Mouse (Mus musculus) forebrain, embryonic 12.5 days (tissue): ENCODE measurements around the gene Sys1. TPM values are rescaled to one million over a fixed set of nuclear protein-coding genes. Genes with fewer than 3 reads are reported as not detected.

ENCODE experiments used
- ATAC-seq: fragments of 200-750 bp; cut with Nextera tagmentation; 2 replicates; pipeline ENCODE4 v1.8.0; 2017; ENCODE audit warnings: moderate TSS enrichment; ENCODE audit not compliant: low FRiP score
- H3K27ac ChIP-seq: fragments of 300-500 bp; sonication (generic); 2 replicates; pipeline ENCODE4 v1.5.1; 2016; ENCODE audit warnings: mild to moderate bottlenecking
- H3K27me3 ChIP-seq: fragments of 300-500 bp; sonication (generic); 2 replicates; pipeline ENCODE4 v1.6.1; 2016; ENCODE audit warnings: mild to moderate bottlenecking
- H3K36me3 ChIP-seq: fragments of 300-500 bp; sonication (generic); replicated peaks from 2 replicates; pipeline ENCODE4 v1.6.1; 2016; ENCODE audit warnings: mild to moderate bottlenecking
- H3K4me1 ChIP-seq: fragments of 300-500 bp; sonication (generic); 2 replicates; pipeline ENCODE4 v1.6.1; 2016
- H3K4me2 ChIP-seq: fragments of 300-500 bp; sonication (generic); 2 replicates; pipeline ENCODE4 v1.6.1; 2016; ENCODE audit warnings: mild to moderate bottlenecking, moderate library complexity
- H3K4me3 ChIP-seq: fragments of 300-500 bp; sonication (generic); replicated peaks from 2 replicates; pipeline ENCODE4 v1.5.1; 2016; ENCODE audit warnings: mild to moderate bottlenecking
- H3K9ac ChIP-seq: fragments of 300-500 bp; sonication (generic); 2 replicates; pipeline ENCODE4 v1.6.1; 2016; ENCODE audit warnings: mild to moderate bottlenecking
- H3K9me3 ChIP-seq: fragments of 300-500 bp; sonication (generic); 2 replicates; pipeline ENCODE4 v1.6.1; 2016
- WGBS: fragments of 180-500 bp; shearing (Covaris S2); methylation state at CpG from one replicate; pipeline ENCODE4 v1.1.7; 2016; 5-methylcytosine and 5-hydroxymethylcytosine counted together
- polyA plus RNA-seq: library from polyadenylated mRNA; unstranded; fragments of >200 nt; fragmentation: Nextera tagmentation; extraction: Ambion mirVana; gene quantifications from 2 replicates; pipeline ENCODE4 v1.2.1, GENCODE M21; 2016

Gene Sys1
- polyA plus RNA-seq, 1 experiment from 2014 or later = 67.4 TPM

DNA sequence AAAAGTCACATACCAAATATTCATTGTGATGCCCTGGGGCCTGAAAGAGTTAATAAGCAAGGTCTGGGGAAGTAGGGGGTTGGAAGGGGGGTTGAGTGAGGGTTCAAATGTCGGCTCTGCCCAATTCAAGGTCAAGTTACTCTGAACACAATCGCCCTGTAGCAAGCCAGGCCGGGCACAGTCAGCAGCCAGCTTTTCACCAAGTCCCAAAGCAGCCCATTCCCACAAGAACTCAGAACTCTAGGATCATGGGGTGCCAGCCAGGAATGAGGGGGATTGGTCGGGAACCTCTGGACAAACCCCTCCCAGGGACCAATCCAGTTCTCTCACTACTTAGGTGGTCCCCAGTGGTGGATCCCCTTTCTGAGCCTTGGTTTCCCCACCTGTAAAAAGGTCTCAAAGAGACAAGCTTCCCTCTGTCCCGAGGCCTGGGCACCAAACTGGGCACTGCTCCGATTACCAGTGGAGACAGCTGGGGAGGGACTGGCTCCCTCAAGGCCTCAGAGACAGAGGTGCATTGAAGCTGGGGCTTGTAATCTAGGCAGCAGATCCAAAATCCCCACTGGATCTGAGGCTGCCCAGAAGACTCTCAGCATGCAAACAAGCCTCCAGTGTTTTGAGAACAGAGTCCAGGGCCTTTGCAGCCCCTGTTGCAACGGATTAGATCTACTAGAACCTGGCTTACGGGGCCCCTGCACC, 20.4 kb upstream of the Sys1 start:
- Histone ChIP-seq H3K9me3 (no peaks in the 10 kb centered on the region), H3K4me3 (no peak overlapping the region), H3K4me2 (no peak overlapping the region), H3K27me3 (peaks cover 11% of the 10 kb centered on the region), H3K36me3 (no peaks in the 10 kb centered on the region), H3K9ac (no peak overlapping the region), H3K27ac (no peak overlapping the region), H3K4me1 (peaks cover 16% of the 10 kb centered on the region)
- WGBS = 27% methylated on average over 8 of the region's 8 CpGs
- ATAC-seq = no peak

DNA sequence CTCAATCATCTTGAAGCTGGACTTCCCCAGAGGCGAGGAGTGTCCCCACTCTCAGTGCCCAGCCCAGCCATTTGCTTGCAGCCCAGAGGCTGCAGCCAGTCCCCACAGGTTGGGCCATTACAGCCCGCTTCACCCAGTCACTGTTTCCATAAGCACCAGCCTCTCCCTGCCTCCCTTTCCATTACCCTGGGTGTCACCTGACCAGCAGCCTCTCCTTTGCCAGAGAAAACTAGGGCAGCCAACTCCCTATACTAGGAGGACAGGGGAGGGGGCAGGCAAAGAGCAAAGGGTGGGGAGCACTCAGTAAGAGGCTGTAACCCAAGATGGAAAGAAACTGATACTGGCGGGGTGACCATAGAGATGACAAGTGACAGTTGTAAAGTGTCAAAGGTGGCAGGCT, 19.8 kb upstream of the Sys1 start:
- 62% methylated on average over 3 of the region's 3 CpGs for WGBS
- H3K36me3 ChIP-seq = no peaks in the 10 kb centered on the region
- peaks cover 14% of the 10 kb centered on the region for H3K27me3 ChIP-seq
- no peak overlapping the region for H3K4me2 ChIP-seq
- H3K9ac ChIP-seq = no peak overlapping the region
- no peak overlapping the region for H3K4me3 ChIP-seq
- ATAC-seq = no peak
- no peaks in the 10 kb centered on the region for H3K9me3 ChIP-seq
- H3K4me1 ChIP-seq = peaks cover 19% of the 10 kb centered on the region
- H3K27ac ChIP-seq = no peak overlapping the region

DNA sequence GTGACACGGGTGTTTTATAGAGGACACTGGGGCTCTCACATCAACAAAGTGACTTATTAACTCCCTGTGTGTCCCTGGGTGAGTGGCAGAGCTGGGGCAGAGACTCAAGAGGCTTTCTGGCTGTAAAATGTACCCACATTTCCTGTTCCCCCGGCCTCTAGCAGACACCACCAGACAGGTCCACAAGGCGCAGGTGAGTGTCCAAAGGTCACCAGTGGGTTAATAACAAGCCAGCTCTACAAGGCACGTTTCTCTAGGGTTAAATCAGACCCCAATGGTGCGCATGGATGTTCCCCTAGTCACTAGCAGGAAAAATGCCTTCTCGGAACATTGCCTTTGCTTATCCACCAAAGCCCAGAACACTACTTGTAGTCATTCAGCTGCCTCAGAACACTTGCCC, 19.1 kb upstream of the Sys1 start:
- H3K9ac ChIP-seq = no peak overlapping the region
- H3K4me1 ChIP-seq = peaks cover 20% of the 10 kb centered on the region
- ATAC-seq = no peak
- H3K27ac ChIP-seq = no peak overlapping the region
- no peaks in the 10 kb centered on the region for H3K36me3 ChIP-seq
- WGBS = 77% methylated on average over 6 of the region's 6 CpGs
- H3K4me3 ChIP-seq = no peak overlapping the region
- peaks cover 18% of the 10 kb centered on the region for H3K27me3 ChIP-seq
- no peak overlapping the region for H3K4me2 ChIP-seq
- H3K9me3 ChIP-seq = no peaks in the 10 kb centered on the region

DNA sequence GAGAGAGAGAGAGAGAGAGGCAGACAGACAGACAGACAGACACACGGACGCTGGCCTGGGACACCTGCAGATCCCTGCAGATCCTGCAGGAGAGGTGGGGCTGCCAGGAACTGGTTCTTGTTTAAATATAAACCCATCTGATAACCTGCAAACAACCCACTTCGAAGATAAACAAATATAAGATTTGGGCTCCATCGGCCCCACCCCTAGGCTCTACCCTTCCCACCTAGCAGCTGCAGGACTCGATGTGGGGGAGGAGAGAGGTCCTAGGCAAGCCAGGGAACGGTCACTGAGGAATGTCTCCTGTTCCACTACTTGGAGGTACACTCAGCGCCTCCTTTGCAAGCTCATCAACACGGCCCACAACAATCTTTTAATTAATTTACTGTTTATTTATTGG, 18.5 kb upstream of the Sys1 start:
- 80% methylated on average over 8 of the region's 8 CpGs for WGBS
- Histone ChIP-seq H3K4me2 (no peak overlapping the region), H3K9ac (no peak overlapping the region), H3K36me3 (no peaks in the 10 kb centered on the region), H3K27me3 (peaks cover 18% of the 10 kb centered on the region), H3K4me1 (peaks cover 18% of the 10 kb centered on the region), H3K9me3 (no peaks in the 10 kb centered on the region), H3K4me3 (no peak overlapping the region), H3K27ac (no peak overlapping the region)
- ATAC-seq = no peak

- no peak overlapping the region for H3K9ac ChIP-seq
- no peaks in the 10 kb centered on the region for H3K9me3 ChIP-seq
- no peak for ATAC-seq
- 86% methylated on average over 3 of the region's 3 CpGs for WGBS
- H3K36me3 ChIP-seq = no peaks in the 10 kb centered on the region
- H3K4me2 ChIP-seq = no peak overlapping the region
- peaks cover 23% of the 10 kb centered on the region for H3K27me3 ChIP-seq
- H3K4me3 ChIP-seq = no peak overlapping the region
- H3K27ac ChIP-seq = no peak overlapping the region
- H3K4me1 ChIP-seq = peaks cover 23% of the 10 kb centered on the region
Measured at GRCm38 (mm10) chr2:164439001-164439421, 17.8 kb upstream of the Sys1 start.

GRCm38 (mm10) chr2:164440314-164440713, 16.4 kb upstream of the Sys1 start:
- Histone ChIP-seq H3K9me3 (no peaks in the 10 kb centered on the region), H3K4me2 (no peak overlapping the region), H3K4me3 (no peak overlapping the region), H3K27me3 (peaks cover 23% of the 10 kb centered on the region), H3K9ac (no peak overlapping the region), H3K27ac (no peak overlapping the region), H3K4me1 (peaks cover 23% of the 10 kb centered on the region), H3K36me3 (no peaks in the 10 kb centered on the region)
- ATAC-seq = no peak
- 85% methylated on average over 5 of the region's 5 CpGs for WGBS

GRCm38 (mm10) chr2:164441155-164441554, 15.6 kb upstream of the Sys1 start:
- 36% methylated on average over 8 of the region's 8 CpGs for WGBS
- no peak overlapping the region for H3K4me3 ChIP-seq
- no peaks in the 10 kb centered on the region for H3K9me3 ChIP-seq
- no peak overlapping the region for H3K9ac ChIP-seq
- no peak overlapping the region for H3K4me2 ChIP-seq
- H3K27me3 ChIP-seq = peaks cover 23% of the 10 kb centered on the region
- H3K27ac ChIP-seq = no peak overlapping the region
- H3K4me1 ChIP-seq = peaks cover 23% of the 10 kb centered on the region
- ATAC-seq = no peak
- no peaks in the 10 kb centered on the region for H3K36me3 ChIP-seq

GRCm38 (mm10) chr2:164441731-164442130, 15.0 kb upstream of the Sys1 start:
- no peak for ATAC-seq
- Histone ChIP-seq H3K9ac (0 out of 2 replicates have a peak overlapping the region, but pooled peaks have one; percentile 68), H3K4me3 (peak overlapping the region; percentile 55; the same call in 1 of the 2 replicates), H3K27ac (no peak overlapping the region), H3K36me3 (no peaks in the 10 kb centered on the region), H3K27me3 (peaks cover 23% of the 10 kb centered on the region), H3K9me3 (no peaks in the 10 kb centered on the region), H3K4me1 (peaks cover 23% of the 10 kb centered on the region), H3K4me2 (peak overlapping the region; percentile 91)
- WGBS = 39% methylated on average over 7 of the region's 7 CpGs

DNA sequence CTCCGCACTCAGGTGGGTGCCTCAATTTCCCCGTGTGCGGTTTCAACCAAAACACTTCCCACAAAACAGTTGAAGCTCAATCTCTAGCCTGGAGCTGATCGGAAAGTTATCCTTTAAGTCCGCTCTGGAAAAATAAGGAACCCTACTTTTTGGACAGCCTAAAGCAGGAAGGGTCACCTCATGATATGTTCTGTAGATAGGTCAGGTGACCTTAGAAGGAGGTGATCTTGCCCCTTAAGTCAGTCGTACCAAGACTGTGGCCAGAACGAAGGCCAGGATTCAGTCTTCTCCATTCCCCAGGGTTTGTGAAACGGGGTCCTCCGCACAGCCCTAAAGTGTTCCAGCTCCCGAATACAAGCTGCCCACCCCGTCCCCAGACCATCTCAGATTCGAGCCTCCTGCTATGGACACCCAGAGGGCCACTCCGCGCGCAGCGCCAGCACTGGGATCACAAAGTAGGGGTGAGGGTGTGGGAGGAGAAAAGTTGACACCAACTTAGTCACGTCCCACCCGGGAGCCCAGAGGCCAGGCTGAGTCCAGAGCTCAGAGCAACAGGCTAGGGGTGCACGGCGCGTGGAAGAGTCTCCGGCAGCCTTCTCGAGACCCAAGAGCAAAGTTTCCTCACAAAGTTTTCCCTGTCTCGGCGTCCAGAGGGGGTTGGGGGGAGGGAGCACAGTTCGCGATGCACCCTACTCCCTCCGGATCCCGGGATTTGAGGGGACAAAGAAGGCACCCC, 14.3 kb upstream of the Sys1 start:
- peak; percentile 60; the same call in 1 of the 2 replicates for ATAC-seq
- H3K36me3 ChIP-seq = no peaks in the 10 kb centered on the region
- peaks cover 23% of the 10 kb centered on the region for H3K27me3 ChIP-seq
- WGBS = 2% methylated on average over 29 of the region's 29 CpGs
- no peaks in the 10 kb centered on the region for H3K9me3 ChIP-seq
- H3K4me3 ChIP-seq = peak overlapping the region; percentile 55
- H3K9ac ChIP-seq = peak overlapping the region; percentile 68
- peaks cover 23% of the 10 kb centered on the region for H3K4me1 ChIP-seq
- H3K27ac ChIP-seq = no peak overlapping the region
- H3K4me2 ChIP-seq = peak overlapping the region; percentile 91

- under 1% methylated on average over 25 of the region's 26 CpGs for WGBS
- Histone ChIP-seq H3K27me3 (peaks cover 23% of the 10 kb centered on the region), H3K4me2 (peak overlapping the region; percentile 91), H3K36me3 (no peaks in the 10 kb centered on the region), H3K4me3 (peak overlapping the region; percentile 55), H3K9ac (peak overlapping the region; percentile 68), H3K9me3 (no peaks in the 10 kb centered on the region), H3K27ac (no peak overlapping the region; the same call in 1 of the 2 replicates), H3K4me1 (peaks cover 23% of the 10 kb centered on the region)
- peak; percentile 95 for ATAC-seq
Measured at GRCm38 (mm10) chr2:164443051-164443437, 13.7 kb upstream of the Sys1 start.

GRCm38 (mm10) chr2:164443460-164444000, 13.2 kb upstream of the Sys1 start, which contains the start of gene Sdc4:
TSS of gene Sdc4 (minus strand) at chr2:164443887.
- ATAC-seq = peak; percentile 36; the same call in 1 of the 2 replicates
- H3K9me3 ChIP-seq = no peaks in the 10 kb centered on the region
- H3K27me3 ChIP-seq = peaks cover 23% of the 10 kb centered on the region
- peak within 1 kb of the TSS; percentile 55 for H3K4me3 ChIP-seq
- peak within 1 kb of the TSS; percentile 91 for H3K4me2 ChIP-seq
- H3K27ac ChIP-seq = no peak within 1 kb of the TSS; the same call in 1 of the 2 replicates
- H3K9ac ChIP-seq = peak within 1 kb of the TSS; percentile 68
- H3K36me3 ChIP-seq = no peaks in the 10 kb centered on the region
- 7% methylated on average over 18 of the region's 18 CpGs for WGBS
- H3K4me1 ChIP-seq = peaks cover 23% of the 10 kb centered on the region

GRCm38 (mm10) chr2:164444701-164445100, 12.1 kb upstream of the Sys1 start:
- ATAC-seq = no peak
- H3K9ac ChIP-seq = no peak overlapping the region
- no peaks in the 10 kb centered on the region for H3K36me3 ChIP-seq
- WGBS = 88% methylated on average over 2 of the region's 2 CpGs
- no peak overlapping the region for H3K4me3 ChIP-seq
- no peak overlapping the region for H3K27ac ChIP-seq
- peaks cover 27% of the 10 kb centered on the region for H3K27me3 ChIP-seq
- H3K9me3 ChIP-seq = no peaks in the 10 kb centered on the region
- peaks cover 23% of the 10 kb centered on the region for H3K4me1 ChIP-seq
- no peak overlapping the region for H3K4me2 ChIP-seq
